Mouse (Mus musculus) forebrain, postnatal 0 days (tissue): Measurements from ENCODE around the gene Lrrc14b. TPM values are rescaled to one million over a fixed set of nuclear protein-coding genes. Genes with fewer than 3 reads are reported as not detected.

Source experiments
- ATAC-seq: fragments of 200-750 bp; cut with Nextera tagmentation; 2 replicates; pipeline ENCODE4 v1.8.0; 2017; ENCODE audit warnings: mild to moderate bottlenecking, moderate library complexity
- DNase-seq: peaks from one replicate; pipeline ENCODE4 v3.0.0-alpha.2; 2015
- H3K27ac ChIP-seq: fragments of 300-500 bp; sonication (generic); 2 replicates; pipeline ENCODE4 v1.5.1; 2014; ENCODE audit warnings: low read depth, mild to moderate bottlenecking, antibody characterized with exemption, low read length, moderate library complexity, mixed read lengths
- H3K27me3 ChIP-seq: fragments of 300-500 bp; sonication (generic); 2 replicates; pipeline ENCODE4 v1.6.1; 2014; ENCODE audit warnings: mild to moderate bottlenecking, low read length, mixed read lengths; ENCODE audit not compliant: insufficient read depth
- H3K36me3 ChIP-seq: fragments of 300-500 bp; sonication (generic); 2 replicates; pipeline ENCODE4 v1.6.1; 2014; ENCODE audit warnings: mild to moderate bottlenecking, moderate library complexity; ENCODE audit not compliant: insufficient read depth
- H3K4me1 ChIP-seq: fragments of 300-500 bp; sonication (generic); 2 replicates; pipeline ENCODE4 v1.6.1; 2014; ENCODE audit warnings: antibody characterized with exemption; ENCODE audit not compliant: insufficient read depth
- H3K4me2 ChIP-seq: fragments of 300-500 bp; sonication (generic); 2 replicates; pipeline ENCODE4 v1.6.1; 2014; ENCODE audit warnings: low read depth, mild to moderate bottlenecking, moderate library complexity
- H3K4me3 ChIP-seq: fragments of 300-500 bp; sonication (generic); 2 replicates; pipeline ENCODE4 v1.5.1; 2014; ENCODE audit warnings: low read depth, low read length, mixed read lengths
- H3K9ac ChIP-seq: fragments of 300-500 bp; sonication (generic); 2 replicates; pipeline ENCODE4 v1.6.1; 2014; ENCODE audit warnings: mild to moderate bottlenecking
- H3K9me3 ChIP-seq: fragments of 300-500 bp; sonication (generic); 2 replicates; pipeline ENCODE4 v1.6.1; 2016; ENCODE audit warnings: low read length
- CTCF ChIP-seq: sonication (generic); IDR thresholded peaks from 2 replicates; pipeline ENCODE4 v1.5.1; 2016; ENCODE audit warnings: antibody characterized with exemption, control low read depth, low read depth
- WGBS: fragments of 180-500 bp; shearing (Covaris S2); extraction: QIAGEN DNeasy Blood & Tissue Kit; methylation state at CpG from one replicate; pipeline ENCODE4 v1.1.7; 2014; 5-methylcytosine and 5-hydroxymethylcytosine counted together
- polyA plus RNA-seq: library from polyadenylated mRNA; unstranded; fragments of >200 nt; fragmentation: Nextera tagmentation; extraction: Ambion mirVana; gene quantifications from 2 replicates; pipeline ENCODE4 v1.2.1, GENCODE M21; 2015
- total RNA-seq: library from RNA; depleted of rRNA; stranded (reverse); fragments of >200 nt; gene quantifications from 2 replicates; pipeline ENCODE4 v1.2.3, GENCODE M21; 2014

The Lrrc14b gene
- total and polyA plus RNA-seq, 2 experiments from 2014 or later, result not detected

DNA sequence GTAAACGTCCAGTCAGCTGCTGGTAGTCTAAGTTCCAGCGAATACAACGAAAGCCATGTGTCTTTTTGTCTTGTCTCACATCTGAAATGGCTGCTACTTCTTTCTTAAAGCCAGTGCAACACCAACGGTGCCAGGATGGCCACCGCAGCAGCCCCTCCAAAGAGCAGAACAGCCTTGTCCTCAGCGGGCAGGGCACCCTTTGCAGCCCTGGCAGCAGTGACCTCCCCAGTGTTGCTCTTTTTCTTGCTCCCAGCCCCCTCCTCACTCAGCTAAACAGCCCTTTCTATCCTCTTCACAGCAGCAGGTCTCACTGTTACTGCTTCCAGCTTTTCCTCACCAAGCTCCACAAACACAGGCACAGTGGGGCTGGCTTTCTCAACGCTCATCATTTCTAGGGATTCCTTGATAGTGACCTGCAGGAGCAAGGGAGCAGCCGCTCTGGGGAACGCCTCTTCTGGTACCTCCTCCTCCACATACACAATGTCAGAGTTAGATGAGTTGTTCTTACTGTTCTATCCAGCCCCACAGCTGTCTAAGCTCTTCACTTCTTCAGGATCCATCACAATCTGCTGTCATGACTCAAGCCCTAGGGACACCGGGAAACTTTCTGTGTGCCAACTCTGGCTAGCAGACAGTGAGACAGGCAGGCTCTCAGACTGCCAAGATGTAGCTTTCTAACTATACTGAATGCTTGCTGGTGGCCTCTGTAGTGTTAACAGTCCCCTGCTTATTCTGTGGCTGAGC lies 17.9 kb upstream of the Lrrc14b start:
- Histone ChIP-seq H3K27me3 (no peaks in the 10 kb centered on the region), H3K9ac (no peak overlapping the region), H3K4me3 (no peak overlapping the region), H3K27ac (no peak overlapping the region), H3K36me3 (0 out of 2 replicates have a peak, but pooled peaks cover 4% of the 10 kb centered on the region), H3K4me1 (0 out of 2 replicates have a peak, but pooled peaks cover 6% of the 10 kb centered on the region), H3K9me3 (no peaks in the 10 kb centered on the region), H3K4me2 (no peak overlapping the region)
- ATAC-seq (peak; percentile 66), DNase-seq (no peak)
- no peak for TF ChIP-seq CTCF
- WGBS, result 50% methylated on average over 10 of the region's 10 CpGs

DNA sequence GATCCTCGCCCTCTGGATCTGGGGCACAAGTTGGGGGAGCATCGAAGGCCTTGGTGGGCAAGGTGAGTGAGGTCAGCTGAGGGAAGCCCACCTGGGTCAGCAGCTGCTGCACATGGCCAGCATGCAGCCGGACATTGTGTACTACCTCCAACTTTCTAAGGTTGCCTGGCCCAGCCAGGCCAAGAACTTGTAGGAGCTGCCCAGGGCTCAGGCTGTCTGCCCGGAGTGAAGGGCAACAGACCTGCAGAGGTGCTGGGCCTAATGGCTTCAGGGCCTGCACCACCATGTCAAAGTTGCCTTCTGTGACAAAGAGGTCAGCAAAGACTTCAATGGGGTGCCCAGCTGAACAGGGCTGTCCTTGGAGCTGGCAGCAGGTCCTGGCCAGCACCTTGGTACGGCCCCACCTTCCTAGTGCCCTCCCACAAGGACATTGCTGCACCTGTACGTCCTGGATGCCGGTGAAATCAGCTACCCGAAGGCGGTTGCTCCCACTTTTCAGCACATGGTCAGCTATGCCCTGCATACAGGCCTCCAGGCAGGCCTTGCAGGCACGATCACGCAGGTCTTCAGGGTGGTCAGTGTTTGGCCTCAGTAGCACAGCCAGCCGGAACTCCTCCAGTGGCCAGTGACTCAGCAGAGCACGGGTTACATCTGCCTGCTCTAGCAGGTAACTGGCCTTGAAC lies 488 bp downstream of the Lrrc14b start:
- H3K9me3 ChIP-seq, result 0 out of 2 replicates have a peak, but pooled peaks cover 3% of the 10 kb centered on the region

DNA sequence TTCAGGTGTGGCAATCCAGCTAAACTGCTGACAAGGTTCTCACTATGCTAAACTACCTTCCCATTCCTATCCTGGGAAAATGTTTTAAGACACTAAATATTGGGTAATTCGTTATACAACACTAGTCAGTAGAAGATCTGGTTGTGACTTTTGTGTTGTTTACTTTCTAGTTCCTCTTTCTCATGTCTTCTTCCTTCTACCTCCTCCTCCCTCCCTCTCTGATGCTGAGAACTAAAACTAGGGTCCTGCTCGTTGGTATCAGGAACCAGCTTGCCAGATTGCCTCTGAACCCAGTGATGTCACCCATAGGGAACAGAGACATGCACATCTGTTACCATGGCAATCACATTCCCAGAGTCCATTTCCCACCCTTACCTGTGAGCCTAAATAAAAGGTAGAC lies 1.6 kb downstream of the Lrrc14b start:
- ATAC-seq (no peak), DNase-seq (no peak)
- WGBS, result 78% methylated on average over 2 of the region's 2 CpGs
- no peak overlapping the region for H3K27ac ChIP-seq
- no peak overlapping the region for H3K4me3 ChIP-seq
- H3K9ac ChIP-seq, result no peak overlapping the region
- H3K4me2 ChIP-seq, result no peak overlapping the region
- peaks cover 37% of the 10 kb centered on the region for H3K36me3 ChIP-seq
- no peaks in the 10 kb centered on the region for H3K27me3 ChIP-seq
- H3K9me3 ChIP-seq, result no peaks in the 10 kb centered on the region
- TF ChIP-seq CTCF, result no peak
- no peaks in the 10 kb centered on the region for H3K4me1 ChIP-seq

More for the DNA sequence above, 488 bp downstream of the Lrrc14b start:
- WGBS, result 92% methylated on average over 13 of the region's 13 CpGs
- Histone ChIP-seq H3K4me2 (no peak overlapping the region), H3K4me3 (no peak overlapping the region), H3K27me3 (no peaks in the 10 kb centered on the region), H3K27ac (no peak overlapping the region), H3K4me1 (no peaks in the 10 kb centered on the region), H3K36me3 (peaks cover 30% of the 10 kb centered on the region), H3K9ac (no peak overlapping the region)
- ATAC-seq (no peak), DNase-seq (no peak)
- no peak for TF ChIP-seq CTCF

DNA sequence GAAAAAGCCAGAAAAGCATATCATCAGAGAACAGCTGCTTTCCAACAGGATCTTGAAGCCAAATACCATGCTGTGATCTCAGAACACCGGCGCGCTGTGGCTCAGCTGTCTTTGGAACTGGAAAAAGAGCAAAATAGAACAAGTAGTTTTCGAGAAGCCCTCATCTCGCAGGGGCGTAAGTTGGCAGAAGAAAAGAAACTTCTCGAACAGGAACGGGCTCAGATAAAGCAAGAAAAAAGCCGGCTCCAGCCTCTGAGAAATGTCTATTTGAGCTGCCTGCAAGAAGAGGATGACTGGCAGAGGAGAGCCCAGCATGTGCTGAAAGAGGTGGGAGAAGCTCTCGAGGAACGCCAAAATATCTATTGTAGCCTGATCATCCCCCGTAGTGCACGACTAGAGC lies 7.3 kb downstream of the Lrrc14b start:
- no peak overlapping the region for H3K27ac ChIP-seq
- H3K4me2 ChIP-seq, result no peak overlapping the region
- no peaks in the 10 kb centered on the region for H3K9me3 ChIP-seq
- DNase-seq, result no peak
- H3K36me3 ChIP-seq, result peaks cover 54% of the 10 kb centered on the region
- TF ChIP-seq CTCF, result no peak
- 94% methylated on average over 13 of the region's 13 CpGs for WGBS
- no peak overlapping the region for H3K9ac ChIP-seq
- H3K4me3 ChIP-seq, result no peak overlapping the region
- ATAC-seq, result no peak
- H3K27me3 ChIP-seq, result no peaks in the 10 kb centered on the region
- no peaks in the 10 kb centered on the region for H3K4me1 ChIP-seq

DNA sequence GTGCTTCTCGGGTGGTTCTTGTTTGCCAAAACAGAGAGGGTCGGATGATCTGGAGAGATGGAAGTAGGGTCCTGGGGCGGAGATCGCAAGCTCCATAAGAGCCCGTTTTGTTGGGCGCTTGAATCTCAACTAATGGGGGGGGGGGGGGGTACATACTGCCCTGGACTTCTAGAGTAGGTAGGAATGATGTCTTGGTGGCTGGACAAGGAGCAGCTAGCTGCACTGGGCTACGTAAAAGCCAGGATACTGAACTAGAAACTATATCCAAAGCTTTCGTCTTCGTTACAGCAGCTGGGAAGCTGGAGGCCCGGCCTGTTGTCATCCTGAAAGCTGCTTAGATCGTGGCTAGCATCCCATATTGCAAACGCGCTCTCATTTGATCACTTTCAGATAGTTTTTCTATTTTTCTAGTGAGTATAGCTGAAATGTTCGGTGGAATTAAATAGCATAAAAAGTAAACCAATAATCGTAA lies 13.3 kb downstream of the Lrrc14b start:
- 2% methylated on average over 15 of the region's 15 CpGs for WGBS

DNA sequence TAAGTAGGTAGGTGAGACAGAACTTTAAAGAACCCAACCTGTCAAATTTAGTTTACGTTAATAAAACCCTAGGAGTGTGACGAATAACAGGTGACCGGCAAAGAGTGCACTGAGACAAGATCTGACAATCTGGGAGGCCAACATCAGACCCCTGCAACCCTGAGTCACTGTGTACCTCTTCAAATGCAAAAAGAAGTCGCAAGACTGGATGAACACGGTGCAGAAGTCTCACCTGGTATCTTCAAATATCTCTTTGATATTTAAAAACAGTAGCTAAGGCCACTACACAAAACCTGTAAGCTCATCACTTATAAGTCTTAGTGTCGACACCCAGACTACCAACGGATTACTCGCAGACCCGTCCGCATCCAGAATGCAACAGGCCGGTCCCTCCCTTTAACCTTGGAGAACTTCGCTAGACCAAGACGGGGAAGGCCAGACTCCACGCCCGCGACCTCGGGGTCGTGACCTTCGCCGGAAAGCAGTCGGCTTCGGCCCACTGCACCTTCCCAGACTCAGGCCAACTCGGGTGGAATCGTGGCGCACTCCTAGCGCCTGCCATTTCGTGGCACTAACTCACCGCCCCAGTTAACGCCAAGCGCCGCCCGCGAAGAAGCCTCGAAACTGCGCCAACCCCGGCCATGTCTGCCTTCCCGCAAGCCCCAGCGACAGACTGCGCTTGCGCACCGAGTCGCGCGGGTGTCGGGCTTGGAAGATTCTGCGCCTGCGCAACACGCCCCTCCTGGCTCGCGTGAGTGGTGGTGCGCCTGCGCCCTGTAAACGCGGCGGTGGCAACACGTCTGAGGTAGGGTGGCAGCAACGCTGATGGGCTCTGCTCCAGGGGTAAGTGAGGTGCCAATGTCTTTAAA lies 14.0 kb downstream of the Lrrc14b start, which contains the start of the genes Sdha and Ccdc127:
TSS of gene Sdha (minus strand) at position 715 of the 869 bp plus-strand sequence.
TSS of gene Ccdc127 (plus strand) at position 744 of the 869 bp plus-strand sequence.
- no peaks in the 10 kb centered on the region for H3K27me3 ChIP-seq

More for the DNA sequence above, 13.3 kb downstream of the Lrrc14b start:
- H3K4me2 ChIP-seq, result peak overlapping the region; percentile 64
- ATAC-seq, result peak; percentile 54
- no peak for DNase-seq
- peaks cover 9% of the 10 kb centered on the region; the same call in 1 of the 2 replicates for H3K36me3 ChIP-seq
- TF ChIP-seq CTCF, result no peak
- peak overlapping the region; percentile 78 for H3K9ac ChIP-seq
- no peaks in the 10 kb centered on the region for H3K9me3 ChIP-seq
- peak overlapping the region; percentile 57 for H3K4me3 ChIP-seq
- peak overlapping the region; percentile 62 for H3K27ac ChIP-seq
- H3K4me1 ChIP-seq, result peaks cover 13% of the 10 kb centered on the region; the same call in 1 of the 2 replicates
- no peaks in the 10 kb centered on the region for H3K27me3 ChIP-seq

More for the DNA sequence above, 14.0 kb downstream of the Lrrc14b start, which contains the start of the genes Sdha and Ccdc127:
- Histone ChIP-seq H3K36me3 (peaks cover 9% of the 10 kb centered on the region; the same call in 1 of the 2 replicates), H3K4me3 (peak within 1 kb of the TSS; percentile 57), H3K9me3 (no peaks in the 10 kb centered on the region), H3K4me1 (peaks cover 13% of the 10 kb centered on the region; the same call in 1 of the 2 replicates), H3K9ac (peak within 1 kb of the TSS; percentile 78), H3K4me2 (peak within 1 kb of the TSS; percentile 64), H3K27ac (peak within 1 kb of the TSS; percentile 74)
- TF ChIP-seq CTCF, result no peak; the same call in none of the 2 replicates
- ATAC-seq, result peak; percentile 99
- peak; percentile 99 for DNase-seq
- WGBS, result 2% methylated on average over 57 of the region's 57 CpGs
